Mouse (Mus musculus): ENCODE data around the gene Prokr2. TPM values are rescaled to one million over a fixed set of nuclear protein-coding genes. Genes with fewer than 3 reads are reported as not detected.
A peak's percentile ranks its signal among the peaks of the same experiment; 100 is the strongest.

The Prokr2 gene
- total RNA-seq (2021) = 1 to 10 TPM; 6.6 to 7.4 TPM
- long read RNA-seq, full-length matches to known transcripts = 7 of 10 reads
- long read RNA-seq, partial matches to known transcripts = 0 of 10 reads
- long read RNA-seq, other reads (novel, unspliced or antisense) = 3 of 10 reads

GRCm38 (mm10) chr2:132385194-132385838 lies at the start of gene Prokr2:
TSS of gene Prokr2 (minus strand) at chr2:132385447.
- peak; percentile 22 to 32 for DNase-seq (ENCODE audit: low spot score in 2 of 2)

DNA sequence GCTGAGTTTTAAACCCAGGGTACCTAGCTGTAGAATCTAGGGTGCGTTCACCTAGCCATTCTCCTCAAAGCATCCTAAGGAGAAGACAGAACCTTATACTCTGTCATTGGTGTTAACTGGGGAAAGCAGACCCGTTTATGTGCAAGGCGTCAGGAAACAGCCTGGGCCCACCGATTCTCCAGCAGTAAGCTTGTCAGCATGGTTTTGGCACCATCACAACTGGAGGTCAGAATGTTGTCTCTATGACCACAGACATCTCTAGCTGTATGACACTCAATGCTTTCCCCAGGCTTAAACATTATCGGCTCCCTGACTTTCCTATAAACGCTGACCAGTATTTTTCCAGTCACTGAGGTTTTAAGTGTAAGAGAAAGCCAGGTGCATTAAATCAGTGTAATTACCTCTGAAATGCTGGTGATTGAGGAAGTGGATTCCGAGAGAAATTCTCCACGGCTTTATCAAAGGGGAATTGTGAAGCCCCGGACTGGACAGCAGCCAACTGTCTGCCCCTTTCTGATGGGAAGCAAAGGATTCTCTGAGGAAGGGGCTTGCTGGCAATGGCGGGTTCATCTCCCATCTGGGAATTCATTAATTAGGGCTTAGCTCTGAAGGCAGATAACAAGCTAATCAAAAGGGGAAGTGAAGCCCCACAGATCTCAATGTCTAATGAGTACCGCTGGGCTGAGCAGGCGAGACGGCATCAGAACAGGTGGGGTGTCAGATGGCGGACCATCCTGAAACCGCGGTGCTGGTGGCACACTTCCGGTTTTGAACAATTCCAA lies 42.1 kb upstream of the Prokr2 start:
- DNase-seq (ENCODE audit: low spot score in 2 of 2) = peak; percentile 38 to 49

- no peak for DNase-seq (ENCODE audit: low spot score in 2 of 2)
Observed at GRCm38 (mm10) chr2:132425576-132425975, 40.3 kb upstream of the Prokr2 start.

DNA sequence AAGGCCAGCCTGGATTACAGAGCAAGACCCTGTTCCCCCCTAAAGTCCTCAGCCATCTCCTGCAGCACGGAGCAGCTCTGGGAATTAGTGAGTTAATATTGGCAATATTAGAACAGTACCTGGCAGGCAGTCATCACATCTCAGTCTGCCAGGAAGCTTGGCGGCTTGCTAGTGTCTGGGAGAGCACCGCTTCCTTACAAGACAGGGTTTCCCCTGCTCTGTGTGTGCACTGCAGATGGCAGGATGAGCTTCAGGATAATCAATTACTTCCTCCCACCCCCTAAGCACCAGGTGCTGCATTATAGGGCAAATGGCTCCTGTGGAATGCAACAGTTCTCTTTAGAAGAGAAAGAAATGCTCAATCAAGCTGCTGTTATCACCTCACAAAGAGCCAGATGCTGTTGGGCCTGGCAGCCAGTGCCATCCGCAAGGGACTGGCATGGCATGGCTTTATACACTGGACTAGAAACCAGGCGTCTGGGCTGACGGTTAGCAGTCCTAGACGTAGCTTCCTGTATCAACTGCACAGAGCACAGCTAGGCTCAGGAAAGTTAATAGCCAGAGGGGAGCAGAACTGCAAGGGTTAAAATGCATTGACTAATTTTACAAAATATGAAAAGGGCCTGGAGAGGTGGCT lies 38.3 kb upstream of the Prokr2 start:
- peak in 1 of 2 experiments; percentile 45 for DNase-seq (ENCODE audit: low spot score in 2 of 2)

DNA sequence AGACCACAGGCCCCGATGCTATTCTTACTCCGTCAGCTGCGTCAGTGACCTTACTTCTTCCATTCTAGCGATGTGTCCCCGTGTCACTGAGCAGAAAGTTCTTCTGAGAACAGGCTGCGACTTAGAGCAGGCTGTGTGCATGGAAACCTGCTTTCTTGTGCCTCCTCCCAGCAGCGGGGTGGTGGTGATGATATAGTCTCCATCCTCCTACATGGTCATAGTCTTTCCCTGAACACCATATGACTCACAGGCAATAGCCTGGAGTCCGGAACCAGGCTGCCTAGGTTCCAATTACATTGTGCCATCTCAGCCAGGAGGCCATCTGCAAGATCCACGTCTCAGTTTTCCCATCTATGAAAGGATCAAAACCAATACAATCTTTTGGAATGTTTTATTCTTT lies 37.6 kb upstream of the Prokr2 start:
- DNase-seq (ENCODE audit: low spot score in 2 of 2) = no peak

- DNase-seq (ENCODE audit: low spot score in 2 of 2) = no peak
Observed at GRCm38 (mm10) chr2:132418414-132418813, 33.2 kb upstream of the Prokr2 start.

DNA sequence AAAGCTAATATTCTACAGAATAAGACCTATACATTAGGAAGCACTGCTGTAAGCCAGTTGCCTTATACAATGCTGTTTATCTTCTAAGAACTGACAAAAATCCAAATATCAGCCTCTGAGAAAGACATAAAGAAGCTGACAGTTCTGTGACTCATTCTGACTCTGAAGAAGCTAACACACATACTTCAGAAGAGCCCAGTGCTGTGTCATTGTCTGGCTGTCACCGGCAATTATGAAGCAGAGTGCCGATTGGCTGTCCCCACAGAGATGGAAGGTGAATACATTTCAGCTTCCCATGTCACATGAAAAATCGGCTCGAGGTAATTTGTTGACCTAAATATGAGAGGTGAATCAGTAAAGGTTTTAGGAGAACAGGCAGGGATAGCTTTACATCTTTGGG lies 24.9 kb upstream of the Prokr2 start:
- DNase-seq (ENCODE audit: low spot score in 2 of 2) = no peak

- no peak for DNase-seq (ENCODE audit: low spot score in 2 of 2)
Observed at GRCm38 (mm10) chr2:132398136-132398535, 12.9 kb upstream of the Prokr2 start.

- DNase-seq (ENCODE audit: low spot score in 2 of 2) = no peak
Observed at GRCm38 (mm10) chr2:132395753-132396152, 10.5 kb upstream of the Prokr2 start.

DNA sequence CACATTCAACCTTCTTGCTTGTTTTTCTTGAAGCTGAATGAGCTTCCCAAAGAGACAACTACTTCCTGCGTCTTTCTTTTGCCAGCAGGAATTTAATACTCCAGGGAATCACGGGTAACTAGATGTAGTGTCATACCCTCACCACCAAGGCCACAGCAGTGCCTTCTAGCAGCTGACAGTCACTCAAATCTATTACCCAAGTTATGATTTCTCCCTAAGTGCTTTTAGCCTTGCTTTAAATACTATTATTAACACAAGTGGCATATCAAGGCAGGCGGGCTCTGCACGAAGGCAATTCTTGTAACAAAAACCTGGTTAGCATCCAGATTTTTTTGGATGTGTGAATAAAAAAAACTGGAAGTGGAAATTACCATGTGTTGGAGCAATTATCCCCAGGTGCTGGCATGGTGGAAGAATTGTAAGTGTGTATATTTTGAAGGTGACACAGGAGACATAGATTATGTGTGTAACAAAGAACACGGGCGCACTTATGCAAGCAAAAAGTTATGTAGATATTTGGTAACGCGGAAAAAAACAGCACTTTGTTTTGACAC lies 5.4 kb upstream of the Prokr2 start:
- DNase-seq (ENCODE audit: low spot score in 2 of 2) = no peak

DNA sequence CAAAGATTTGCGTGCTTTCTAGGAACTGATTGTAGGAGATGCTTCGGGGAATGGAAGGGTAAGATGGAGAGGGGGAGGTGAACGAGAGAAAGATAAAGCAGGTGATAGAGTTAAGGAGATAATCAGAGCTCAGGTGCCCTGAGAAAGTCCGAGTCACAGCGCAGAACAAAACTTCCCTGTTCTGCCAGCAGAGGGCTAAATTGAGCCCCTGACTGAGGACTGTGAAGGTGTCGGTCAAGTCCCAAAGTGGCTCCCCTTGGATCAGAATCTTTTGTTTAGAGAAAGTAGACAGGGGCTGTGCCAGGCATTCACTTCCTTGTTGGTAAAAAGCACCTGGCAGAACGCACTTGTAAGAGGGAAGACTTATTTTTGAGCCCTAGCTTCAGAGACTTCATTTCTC lies 4.3 kb upstream of the Prokr2 start:
- DNase-seq (ENCODE audit: low spot score in 2 of 2) = peak; percentile 41 to 55

DNA sequence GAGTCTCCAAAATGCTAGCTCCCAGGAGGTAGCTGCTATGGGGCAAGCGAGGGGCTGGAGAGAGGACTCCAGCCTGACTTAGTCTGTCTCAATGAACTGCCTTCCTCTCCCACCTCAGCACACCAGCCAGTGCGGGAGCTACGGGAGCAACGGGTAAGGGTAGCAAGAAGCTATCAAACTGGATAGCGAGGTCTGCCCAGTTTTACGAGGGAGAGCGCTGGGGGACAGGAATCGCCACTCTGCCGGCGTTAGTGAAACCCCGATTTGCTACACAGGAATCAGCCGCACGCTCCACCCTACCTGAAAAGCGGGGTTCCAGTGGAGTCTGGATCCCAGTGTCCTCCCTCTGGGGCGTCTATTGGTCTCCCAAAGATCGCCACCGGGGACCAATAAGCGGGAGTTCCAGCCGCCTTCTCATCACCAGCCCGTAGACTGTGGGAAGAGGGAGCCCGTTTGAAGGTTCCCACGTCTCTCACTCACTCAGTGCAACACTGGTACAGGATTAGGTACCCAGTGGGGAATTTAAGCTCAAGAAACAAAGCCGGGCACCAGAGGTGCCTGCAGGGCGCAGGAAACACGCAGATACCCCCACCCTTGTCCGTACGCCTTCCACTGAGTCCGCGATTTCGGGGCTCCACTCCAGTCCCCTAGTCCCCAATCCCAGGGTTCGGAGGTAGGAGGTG lies 595 bp downstream of the Prokr2 start:
- peak in 1 of 2 experiments; percentile 30 for DNase-seq (ENCODE audit: low spot score in 2 of 2)

GRCm38 (mm10) chr2:132382308-132382707 lies 2.9 kb downstream of the Prokr2 start:
- no peak for DNase-seq (ENCODE audit: low spot score in 2 of 2)

- DNase-seq (ENCODE audit: low spot score in 2 of 2) = no peak
Observed at GRCm38 (mm10) chr2:132379690-132380089, 5.6 kb downstream of the Prokr2 start.

DNA sequence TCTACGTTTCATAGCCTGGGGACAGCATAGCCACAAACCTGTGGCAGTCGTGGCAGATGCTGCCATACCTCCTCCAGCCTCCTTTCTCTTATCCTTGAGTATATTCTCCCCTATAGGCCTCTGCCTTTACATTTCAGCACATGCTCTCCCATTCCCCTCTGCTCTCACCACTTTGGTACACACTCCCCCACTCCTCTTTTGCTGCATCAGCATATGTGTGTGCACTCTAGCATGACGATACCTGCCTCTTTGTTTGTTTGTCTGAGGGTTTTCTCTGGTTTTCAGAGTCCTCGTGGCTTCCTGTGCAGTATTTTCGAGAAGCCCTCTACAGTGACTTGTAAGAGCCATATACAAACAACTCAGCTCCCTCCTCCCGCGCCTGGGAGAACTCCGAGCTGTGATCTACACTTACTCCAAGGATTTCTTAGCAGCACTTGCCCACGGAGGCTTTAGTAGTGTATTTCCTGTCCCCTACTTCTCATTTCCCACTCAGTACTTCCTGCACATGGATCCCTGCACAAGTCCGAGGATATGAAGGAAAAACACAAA lies 6.6 kb downstream of the Prokr2 start:
- no peak for DNase-seq (ENCODE audit: low spot score in 2 of 2)

- DNase-seq (ENCODE audit: low spot score in 2 of 2) = peak; percentile 19 to 25
Observed at GRCm38 (mm10) chr2:132377436-132377835, 7.8 kb downstream of the Prokr2 start.

DNA sequence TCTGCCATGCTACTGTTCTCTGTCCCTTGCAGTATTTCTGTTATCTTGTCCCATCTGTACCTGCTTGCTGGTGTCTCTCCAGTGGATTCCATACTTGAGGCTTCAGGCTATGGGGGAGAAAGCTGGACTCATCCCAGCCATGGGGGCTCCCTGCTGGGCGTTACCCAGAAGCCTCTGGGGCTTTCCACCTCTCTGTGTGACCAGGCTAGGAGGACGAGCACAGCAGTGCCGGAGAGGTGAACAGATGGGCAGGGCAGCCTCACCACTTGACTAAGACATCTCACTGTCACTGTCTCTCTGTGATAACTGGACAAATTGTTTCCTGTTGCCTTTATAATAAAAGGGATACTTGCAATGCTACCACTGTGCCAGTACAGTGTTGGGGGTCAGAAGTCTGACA lies 9.5 kb downstream of the Prokr2 start:
- no peak for DNase-seq (ENCODE audit: low spot score in 2 of 2)

- DNase-seq (ENCODE audit: low spot score in 2 of 2) = no peak
Observed at GRCm38 (mm10) chr2:132375135-132375534, 10.1 kb downstream of the Prokr2 start.

GRCm38 (mm10) chr2:132373748-132374147 lies 11.5 kb downstream of the Prokr2 start:
- DNase-seq (ENCODE audit: low spot score in 2 of 2) = no peak

DNA sequence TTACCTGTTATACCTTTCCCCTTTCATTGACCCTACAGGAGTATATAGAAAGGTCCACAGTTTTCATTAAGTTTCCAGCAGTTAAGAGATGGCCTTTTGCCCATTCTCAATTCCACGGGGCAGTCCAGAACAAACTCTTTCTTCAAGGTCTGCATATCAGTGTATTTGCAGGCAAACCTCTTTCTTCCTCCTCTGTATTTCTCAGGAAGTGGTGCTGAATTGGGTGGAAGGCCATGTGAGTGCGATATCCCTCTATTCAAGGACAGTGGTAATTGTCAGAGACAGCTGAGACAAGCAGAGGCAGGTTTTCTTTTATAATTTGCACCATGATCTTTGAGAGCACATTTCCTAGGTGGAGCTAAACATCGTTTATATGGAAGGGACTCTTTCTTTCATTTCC lies 16.8 kb downstream of the Prokr2 start:
- no peak for DNase-seq (ENCODE audit: low spot score in 2 of 2)

- DNase-seq (ENCODE audit: low spot score in 2 of 2) = peak; percentile 25 to 55
Observed at GRCm38 (mm10) chr2:132343846-132344245, 41.4 kb downstream of the Prokr2 start.
